8 mouse cellular contexts compared by ENCODE assay signal in the genomic region with DNA sequence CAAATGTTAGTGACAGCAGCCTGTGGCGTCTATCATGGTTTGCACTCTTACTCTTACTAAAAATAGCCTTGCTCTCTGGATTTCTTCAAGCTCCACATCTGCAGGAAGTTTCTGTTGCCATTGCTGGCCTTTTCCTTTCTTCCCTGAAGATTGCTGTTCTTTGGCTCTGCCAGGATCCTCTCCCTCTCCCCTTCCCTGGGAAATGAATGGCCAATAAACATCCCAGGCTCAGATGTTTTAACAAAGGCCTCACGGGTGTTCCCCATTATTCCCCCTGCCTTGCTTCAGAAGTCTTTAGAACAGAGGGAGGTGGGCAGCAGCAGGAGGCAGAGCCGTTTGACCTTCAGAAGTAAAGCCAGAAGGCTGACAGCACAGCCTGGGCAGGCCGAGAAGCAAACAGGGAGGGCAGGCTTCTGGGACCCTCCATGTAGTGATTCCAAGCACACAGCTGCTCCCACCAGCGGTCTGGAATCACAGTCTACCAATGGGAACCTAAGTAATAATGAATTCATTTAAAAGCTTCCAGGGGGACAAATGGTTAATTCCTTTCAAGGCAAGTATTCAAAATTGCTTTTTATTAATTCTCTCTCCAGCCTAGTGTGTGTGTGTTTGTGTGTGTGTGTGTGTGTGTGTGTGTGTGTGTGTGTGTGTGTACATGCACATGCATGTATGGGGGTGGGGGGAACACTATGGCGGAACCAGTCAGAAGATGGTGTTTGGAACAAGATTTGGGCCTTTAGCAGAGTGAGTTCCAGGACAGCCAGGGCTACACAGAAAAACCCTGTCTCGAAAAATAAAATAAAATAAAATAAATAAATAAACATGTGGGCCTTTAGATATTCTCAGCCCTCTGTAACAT.
DNase-seq lines count a peak whose midpoint lies in the region; ATAC-seq and TF ChIP-seq lines count a peak whose summit lies in the region.

No protein-coding gene starts in this region.

- H3K9ac ChIP-seq in ES-Bruce4 (ENCODE audit: low read depth, poor library complexity, severe bottlenecking): no peak overlapping the region
- peak overlapping the region; percentile 63 for H3K9ac ChIP-seq in heart, embryonic 11.5 days (ENCODE audit: low read depth, low read length)
- peak overlapping the region; percentile 6; the same call in 1 of the 2 replicates for H3K9ac ChIP-seq in limb, embryonic 14.5 days (ENCODE audit: low read depth, low read length, severe bottlenecking)

- H3K9me3 ChIP-seq in ES-Bruce4 (replicated peaks; ENCODE audit: control insufficient read depth, insufficient read depth, low read length, poor library complexity, severe bottlenecking): no peaks in the 10 kb centered on the region
- H3K9me3 ChIP-seq in heart, embryonic 11.5 days (replicated peaks; ENCODE audit: control insufficient read depth, low read length): no peaks in the 10 kb centered on the region; the same call in 1 of the 2 replicates
- no peaks in the 10 kb centered on the region for H3K9me3 ChIP-seq in limb, embryonic 14.5 days (ENCODE audit: control insufficient read depth, low read length)

- peak overlapping the region; percentile 12 for H3K4me2 ChIP-seq in heart, embryonic 11.5 days
- no peak overlapping the region for H3K4me2 ChIP-seq in limb, embryonic 14.5 days (replicated peaks; ENCODE audit: low read depth, low read length, severe bottlenecking)

- ATAC-seq in heart, embryonic 11.5 days (replicated peaks; ENCODE audit: insufficient number of reproducible peaks, low FRiP score, low TSS enrichment): peak; percentile 55; the same call in 1 of the 2 replicates
- ATAC-seq in limb, embryonic 14.5 days (ENCODE audit: low FRiP score, low read depth): peak; percentile 56
- ATAC-seq in cerebellum, adult (ENCODE audit: insufficient number of reproducible peaks, low FRiP score, low TSS enrichment): no peak

- peak; percentile 50 for DNase-seq in limb, embryonic 14.5 days (ENCODE audit: low spot score)
- DNase-seq in testis, postnatal 10 days (ENCODE audit: low spot score): no peak
- DNase-seq in gastrocnemius, postnatal 10 days: no peak
- DNase-seq in urinary bladder, postnatal 14 days (ENCODE audit: low spot score): no peak

- TF ChIP-seq POLR2A in ES-Bruce4 (IDR thresholded peaks at IDR 0.05; ENCODE audit: insufficient read depth, low read length): no peak
- no peak for TF ChIP-seq POLR2A in cortical plate, adult 2 months (IDR thresholded peaks at IDR 0.05; ENCODE audit: extremely low read depth, insufficient read depth, low read length)
- TF ChIP-seq POLR2A in limb, embryonic 14.5 days (IDR thresholded peaks at IDR 0.05; ENCODE audit: borderline replicate concordance, extremely low read depth, insufficient read depth, insufficient read length): no peak

- peak; percentile 85 for TF ChIP-seq EP300 in ES-Bruce4 (IDR thresholded peaks at IDR 0.05; ENCODE audit: insufficient read depth, low read depth, low read length)

- 26% methylated on average over 7 of the region's 7 CpGs for WGBS in heart, embryonic 11.5 days (ENCODE audit: insufficient replicate concordance)
- 21% methylated on average over 7 of the region's 7 CpGs for WGBS in limb, embryonic 14.5 days

- H3K4me3 ChIP-seq in ES-Bruce4 (ENCODE audit: low read depth, low read length): no peak overlapping the region
- H3K4me3 ChIP-seq in cortical plate, adult 2 months (ENCODE audit: insufficient read depth, low read length): no peak overlapping the region
- H3K4me3 ChIP-seq in heart, embryonic 11.5 days (ENCODE audit: low read depth, low read length): no peak overlapping the region
- H3K4me3 ChIP-seq in limb, embryonic 14.5 days (replicated peaks; ENCODE audit: low read length): no peak overlapping the region

- H3K27ac ChIP-seq in ES-Bruce4 (ENCODE audit: insufficient read depth, low read length): peak overlapping the region; percentile 73
- 0 out of 2 replicates have a peak overlapping the region, but pooled peaks have one; percentile 1 for H3K27ac ChIP-seq in cortical plate, adult 2 months (ENCODE audit: insufficient read depth, low read length)
- peak overlapping the region; percentile 85 for H3K27ac ChIP-seq in heart, embryonic 11.5 days (ENCODE audit: low read depth, low read length)
- H3K27ac ChIP-seq in limb, embryonic 14.5 days (replicated peaks; ENCODE audit: low read depth, low read length): peak overlapping the region; percentile 83

- no peaks in the 10 kb centered on the region for H3K36me3 ChIP-seq in ES-Bruce4 (ENCODE audit: control insufficient read depth, insufficient read depth, low read length, poor library complexity, severe bottlenecking)
- no peaks in the 10 kb centered on the region for H3K36me3 ChIP-seq in heart, embryonic 11.5 days (ENCODE audit: control insufficient read depth, insufficient read depth, low read length)
- H3K36me3 ChIP-seq in limb, embryonic 14.5 days (ENCODE audit: control insufficient read depth, insufficient read depth, low read length): no peaks in the 10 kb centered on the region

- H3K4me1 ChIP-seq in ES-Bruce4 (ENCODE audit: control insufficient read depth, insufficient read depth, low read length): peaks cover 2% of the 10 kb centered on the region
- H3K4me1 ChIP-seq in cortical plate, adult 2 months (ENCODE audit: control insufficient read depth, insufficient read depth, low read length): no peaks in the 10 kb centered on the region; the same call in 1 of the 2 replicates
- H3K4me1 ChIP-seq in heart, embryonic 11.5 days (ENCODE audit: control insufficient read depth, insufficient read depth, low read length): peaks cover 35% of the 10 kb centered on the region
- peaks cover 16% of the 10 kb centered on the region for H3K4me1 ChIP-seq in limb, embryonic 14.5 days (ENCODE audit: control insufficient read depth, insufficient read depth, low read length)

- no peak for TF ChIP-seq CTCF in ES-Bruce4 (IDR thresholded peaks at IDR 0.05; ENCODE audit: low read depth, low read length)
- no peak for TF ChIP-seq CTCF in cortical plate, adult 2 months (IDR thresholded peaks at IDR 0.05; ENCODE audit: extremely low read depth, insufficient read depth, low read length)

- H3K27me3 ChIP-seq in ES-Bruce4 (ENCODE audit: control insufficient read depth, insufficient read depth, low read length, poor library complexity, severe bottlenecking): no peaks in the 10 kb centered on the region
- no peaks in the 10 kb centered on the region for H3K27me3 ChIP-seq in heart, embryonic 11.5 days (ENCODE audit: control insufficient read depth, insufficient read depth, low read length)
- H3K27me3 ChIP-seq in limb, embryonic 14.5 days (ENCODE audit: control insufficient read depth, insufficient read depth, low read length): no peaks in the 10 kb centered on the region

Comparison
In these comparisons a context has a peak if more than half of its experiments do, and no peak if none do; other contexts are left out.
1. H3K27ac ChIP-seq: peak in every context shown above with its lines; median percentile 85 in heart, embryonic 11.5 days; 83 in limb, embryonic 14.5 days; 73 in ES-Bruce4; 1 in cortical plate, adult 2 months.